Mouse (Mus musculus) small intestine, adult 2 months (tissue): ENCODE data around the gene Ccdc7a.
"Not testable (repeated sequence)": the region's sequence is repeated elsewhere in the genome, so short reads cannot be mapped to it uniquely, and the experiment has no call there.

Source experiments
- CTCF ChIP-seq: fragments of 200-500 bp; IDR thresholded peaks from 2 replicates; pipeline ENCODE4 v1.5.1; 2012; ENCODE audit warnings: low read depth, mild to moderate bottlenecking, control low read depth, inconsistent platforms, low read length, moderate library complexity, mixed read lengths; ENCODE audit not compliant: insufficient replicate concordance, insufficient read length; ENCODE audit errors: extremely low read depth
- POLR2A ChIP-seq: fragments of 200-500 bp; IDR thresholded peaks from 2 replicates; pipeline ENCODE4 v1.6.1; 2012; ENCODE audit warnings: low read depth, mild to moderate bottlenecking, control low read depth, inconsistent platforms, low read length, moderate library complexity

DNA sequence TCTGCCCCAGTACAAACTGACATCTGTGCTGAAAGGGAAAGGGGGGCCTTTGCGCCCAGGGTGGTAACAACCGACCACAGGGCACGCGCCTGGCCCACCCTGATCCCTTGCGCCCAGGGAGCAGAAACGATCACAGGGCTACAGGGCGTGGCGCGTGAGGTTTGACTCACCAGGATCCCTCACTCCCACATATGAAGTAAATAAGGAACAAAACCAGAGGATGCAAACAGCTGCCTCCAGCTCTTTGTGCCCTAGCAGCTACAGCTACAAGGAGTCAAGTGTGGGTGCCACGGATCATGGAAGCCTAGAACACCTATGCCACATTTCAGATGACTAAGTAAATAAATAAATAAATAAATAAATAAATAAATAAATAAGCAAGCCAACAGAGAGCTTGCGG is at the start of gene Ccdc7a:
- not testable (repeated sequence) for TF ChIP-seq CTCF, POLR2A
